Mouse (Mus musculus): ENCODE data around the gene Taf11. TPM values are rescaled to one million over a fixed set of nuclear protein-coding genes. Genes with fewer than 3 reads are reported as not detected.

Taf11 gene
- polyA plus RNA-seq (2015; fragmentation: Nextera tagmentation; extraction: Ambion mirVana): 81.0 and 90.6 TPM in 2 replicates

DNA sequence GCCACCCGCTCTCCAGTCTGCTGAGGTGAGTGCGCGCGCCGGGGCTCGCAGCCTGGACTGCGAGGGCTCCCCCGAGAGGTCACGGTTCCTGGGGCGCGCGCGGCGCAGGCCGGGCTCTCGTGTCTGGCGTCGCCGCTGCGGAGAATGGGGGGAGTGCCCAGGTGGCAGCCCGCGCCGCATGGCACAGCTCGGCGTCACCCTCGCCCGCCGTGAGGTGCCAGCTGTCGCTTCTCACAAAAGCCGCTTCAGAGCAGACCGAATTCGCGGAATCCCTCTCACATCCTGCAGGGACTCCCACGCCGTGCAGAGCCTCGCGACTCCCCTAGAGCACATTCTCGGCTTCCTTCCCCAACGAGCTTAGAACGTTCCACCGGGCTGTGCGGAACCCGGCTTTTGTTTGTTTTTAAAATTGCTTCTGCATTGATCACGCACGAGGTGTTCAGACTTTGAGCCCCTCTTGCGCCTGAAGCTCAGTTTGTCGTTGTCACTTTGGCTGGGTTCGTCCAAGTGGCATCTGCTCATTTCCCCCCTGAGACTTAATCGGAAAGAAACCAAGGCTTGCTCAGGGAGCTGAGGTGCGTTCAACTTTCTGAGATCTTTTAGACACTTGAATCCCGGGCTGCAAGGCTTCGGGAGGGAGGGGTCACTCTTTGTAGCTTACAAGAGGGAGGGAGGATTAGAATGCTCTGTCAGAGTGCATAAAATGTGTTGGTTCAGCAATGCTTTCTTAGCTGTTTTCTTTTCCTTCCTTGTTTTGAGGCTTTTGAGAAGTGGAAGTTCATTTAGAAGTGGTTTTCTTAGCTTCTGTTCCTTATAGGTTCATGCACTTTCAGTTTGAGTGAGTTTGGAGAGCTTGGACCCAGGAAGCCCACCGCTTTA is at the start of gene Taf11:
Taf11 (minus strand) TSS at position 223 of the 879 bp plus-strand sequence.
- Histone ChIP-seq H3K4me2 (replicated peaks) (peak within 1 kb of the TSS; percentile 81), H3K36me3 (peaks cover 20% of the 10 kb centered on the region), H3K9me3 (no peaks in the 10 kb centered on the region), H3K27me3 (no peaks in the 10 kb centered on the region), H3K4me1 (peaks cover 35% of the 10 kb centered on the region), H3K27ac (peak within 1 kb of the TSS; percentile 90), H3K9ac (peak within 1 kb of the TSS; percentile 92), H3K4me3 (peak within 1 kb of the TSS; percentile 95)
- ATAC-seq (ENCODE audit: low FRiP score, low read depth): peak; percentile 37; the same call in 1 of the 2 replicates
- 1% methylated on average over 53 of the region's 53 CpGs for WGBS

DNA sequence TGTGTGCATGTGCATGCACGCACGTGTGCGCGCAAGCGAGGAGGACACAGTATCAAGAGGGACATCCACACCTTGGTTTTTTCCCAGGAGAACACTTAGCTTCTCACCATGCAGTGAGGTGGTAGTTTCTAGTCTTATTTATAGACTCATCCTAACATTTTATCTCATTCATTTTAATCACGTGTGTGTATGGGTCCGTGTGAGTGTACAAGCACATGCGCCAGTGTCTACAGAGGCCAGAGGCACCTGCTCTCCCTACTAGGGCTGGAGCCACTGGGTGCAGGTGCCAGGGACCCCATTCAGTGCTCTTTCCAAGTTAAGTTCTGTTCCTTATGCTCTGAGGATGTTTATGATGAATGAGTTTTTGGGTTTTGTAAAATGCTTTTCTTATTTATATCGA is 48.0 kb upstream of the Taf11 start:
- H3K9ac ChIP-seq: no peak overlapping the region
- no peaks in the 10 kb centered on the region for H3K27me3 ChIP-seq
- no peak overlapping the region for H3K4me2 ChIP-seq (replicated peaks)
- no peak for ATAC-seq (ENCODE audit: low FRiP score, low read depth)
- no peak overlapping the region for H3K4me3 ChIP-seq
- WGBS: 91% methylated on average over 9 of the region's 9 CpGs
- H3K27ac ChIP-seq: no peak overlapping the region
- no peaks in the 10 kb centered on the region for H3K9me3 ChIP-seq
- peaks cover 34% of the 10 kb centered on the region for H3K4me1 ChIP-seq
- no peaks in the 10 kb centered on the region for H3K36me3 ChIP-seq

DNA sequence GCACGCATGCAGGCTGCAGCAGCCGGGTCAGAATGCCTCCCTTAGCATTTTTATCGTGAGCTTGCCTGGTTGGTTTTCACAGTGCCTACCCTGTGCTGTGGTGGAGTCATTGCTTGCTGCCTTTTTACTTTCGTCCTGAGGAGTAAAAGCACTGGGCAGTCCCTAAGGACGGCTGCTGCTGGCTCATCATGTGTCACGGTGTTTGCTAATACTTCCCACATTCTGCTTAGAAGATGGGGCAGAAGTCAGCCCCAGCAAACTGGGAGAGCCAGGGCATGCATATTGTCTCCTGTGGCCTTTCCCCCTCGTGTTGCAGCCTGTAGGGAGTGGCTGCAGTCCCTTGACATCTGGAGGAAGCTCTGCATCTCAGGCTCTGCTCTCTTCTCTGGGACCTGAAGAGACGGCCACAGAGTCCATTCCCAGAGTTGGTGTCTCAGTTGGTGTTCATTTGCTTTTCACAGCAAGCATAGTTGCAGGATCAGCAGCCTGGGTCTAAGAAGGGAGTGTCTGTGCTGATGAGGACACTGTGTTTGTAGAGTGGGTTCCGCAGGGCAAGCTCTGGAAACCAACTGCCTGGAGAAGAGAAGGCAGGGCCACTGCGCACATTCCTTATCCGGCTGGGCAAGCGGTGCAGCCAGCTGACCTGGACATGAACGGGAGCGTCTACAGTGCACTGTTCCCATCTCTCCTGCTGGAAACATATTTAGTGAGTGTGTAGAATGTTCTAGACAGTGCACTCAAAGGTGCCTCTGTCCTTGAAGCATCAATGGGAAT is 45.2 kb upstream of the Taf11 start:
- H3K27me3 ChIP-seq: no peaks in the 10 kb centered on the region
- ATAC-seq (ENCODE audit: low FRiP score, low read depth): no peak
- peaks cover 25% of the 10 kb centered on the region for H3K4me1 ChIP-seq
- H3K9ac ChIP-seq: no peak overlapping the region
- no peak overlapping the region for H3K4me3 ChIP-seq
- H3K9me3 ChIP-seq: no peaks in the 10 kb centered on the region
- H3K27ac ChIP-seq: no peak overlapping the region
- 55% methylated on average over 14 of the region's 14 CpGs for WGBS
- H3K4me2 ChIP-seq (replicated peaks): no peak overlapping the region
- H3K36me3 ChIP-seq: no peaks in the 10 kb centered on the region

DNA sequence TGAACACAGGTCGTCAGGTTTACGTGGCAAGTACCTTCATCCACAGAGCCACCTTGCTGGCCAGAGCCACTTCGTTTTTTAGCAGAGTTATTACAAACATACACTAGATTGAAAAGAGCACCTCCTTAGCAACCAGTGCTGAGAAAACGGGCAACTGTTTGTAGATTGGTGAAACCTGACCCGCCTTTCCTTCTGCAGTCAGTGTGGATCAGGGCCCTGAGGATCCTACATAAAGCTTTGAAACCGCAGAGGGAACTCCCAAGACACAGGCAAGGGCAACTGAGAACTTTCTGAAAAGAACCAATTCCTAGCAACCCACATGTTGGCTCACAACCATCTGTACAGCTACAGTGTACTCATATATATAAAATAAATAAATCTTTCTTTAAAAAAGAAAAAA is 43.5 kb upstream of the Taf11 start:
- no peaks in the 10 kb centered on the region for H3K36me3 ChIP-seq
- H3K4me2 ChIP-seq (replicated peaks): no peak overlapping the region
- no peak overlapping the region for H3K9ac ChIP-seq
- WGBS: 45% methylated on average over 6 of the region's 6 CpGs
- H3K27ac ChIP-seq: no peak overlapping the region
- H3K9me3 ChIP-seq: no peaks in the 10 kb centered on the region
- H3K4me3 ChIP-seq: no peak overlapping the region
- H3K4me1 ChIP-seq: peaks cover 23% of the 10 kb centered on the region
- no peak for ATAC-seq (ENCODE audit: low FRiP score, low read depth)
- no peaks in the 10 kb centered on the region for H3K27me3 ChIP-seq

- peaks cover 29% of the 10 kb centered on the region for H3K4me1 ChIP-seq
- H3K4me2 ChIP-seq (replicated peaks): no peak overlapping the region
- WGBS: 75% methylated on average over 2 of the region's 2 CpGs
- ATAC-seq (ENCODE audit: low FRiP score, low read depth): no peak
- H3K4me3 ChIP-seq: no peak overlapping the region
- H3K9me3 ChIP-seq: no peaks in the 10 kb centered on the region
- no peaks in the 10 kb centered on the region for H3K36me3 ChIP-seq
- H3K9ac ChIP-seq: no peak overlapping the region
- peak overlapping the region; percentile 95 for H3K27ac ChIP-seq
- no peaks in the 10 kb centered on the region for H3K27me3 ChIP-seq
Observed at GRCm38 (mm10) chr17:27947155-27947554, 37.5 kb upstream of the Taf11 start.

- Histone ChIP-seq H3K27me3 (no peaks in the 10 kb centered on the region), H3K4me1 (peaks cover 36% of the 10 kb centered on the region), H3K4me2 (replicated peaks) (peak overlapping the region; percentile 21; the same call in 1 of the 2 replicates), H3K4me3 (no peak overlapping the region), H3K9me3 (no peaks in the 10 kb centered on the region), H3K9ac (peak overlapping the region; percentile 39; the same call in 1 of the 2 replicates), H3K36me3 (no peaks in the 10 kb centered on the region), H3K27ac (peak overlapping the region; percentile 95)
- 67% methylated on average over 8 of the region's 8 CpGs for WGBS
- ATAC-seq (ENCODE audit: low FRiP score, low read depth): no peak; the same call in 1 of the 2 replicates
Observed at GRCm38 (mm10) chr17:27946371-27946770, 36.7 kb upstream of the Taf11 start.

DNA sequence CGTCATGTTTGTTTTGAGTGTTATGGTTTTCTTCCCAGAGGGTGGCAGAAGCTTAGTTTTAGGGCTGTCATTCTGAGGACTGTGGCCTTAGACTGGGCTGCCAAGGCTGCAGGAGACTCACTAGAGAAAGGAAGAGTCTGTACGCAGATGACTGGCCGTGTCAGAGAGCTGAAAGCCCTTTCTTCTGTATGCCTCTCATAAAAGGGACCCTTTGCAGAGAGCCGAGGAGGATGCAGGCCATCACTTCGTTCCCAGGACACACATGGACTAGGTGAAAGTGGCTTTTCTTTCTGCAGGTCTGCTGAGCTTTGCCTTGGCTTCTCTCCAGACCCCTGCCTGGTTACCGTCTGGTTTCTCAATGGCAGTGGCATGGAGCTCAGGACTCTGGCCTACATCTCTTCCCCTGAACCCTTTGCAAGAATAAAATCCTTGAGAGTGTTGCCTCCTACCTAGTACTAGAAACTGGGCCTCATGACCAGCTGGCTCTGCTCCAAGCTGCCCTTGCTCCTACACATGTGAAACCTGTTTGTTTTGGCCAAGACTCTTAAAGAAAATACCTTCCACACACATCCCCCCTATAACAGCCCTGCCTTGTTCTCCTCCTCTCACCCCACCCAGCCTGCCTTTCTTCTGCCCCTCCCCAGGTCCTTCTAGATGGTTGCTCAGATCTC is 36.0 kb upstream of the Taf11 start:
- peak overlapping the region; percentile 21; the same call in 1 of the 2 replicates for H3K4me2 ChIP-seq (replicated peaks)
- H3K4me1 ChIP-seq: peaks cover 43% of the 10 kb centered on the region
- peak overlapping the region; percentile 39; the same call in 1 of the 2 replicates for H3K9ac ChIP-seq
- no peaks in the 10 kb centered on the region for H3K9me3 ChIP-seq
- 30% methylated on average over 6 of the region's 6 CpGs for WGBS
- H3K27me3 ChIP-seq: no peaks in the 10 kb centered on the region
- H3K36me3 ChIP-seq: no peaks in the 10 kb centered on the region
- ATAC-seq (ENCODE audit: low FRiP score, low read depth): peak; percentile 89
- no peak overlapping the region for H3K4me3 ChIP-seq
- peak overlapping the region; percentile 95 for H3K27ac ChIP-seq

DNA sequence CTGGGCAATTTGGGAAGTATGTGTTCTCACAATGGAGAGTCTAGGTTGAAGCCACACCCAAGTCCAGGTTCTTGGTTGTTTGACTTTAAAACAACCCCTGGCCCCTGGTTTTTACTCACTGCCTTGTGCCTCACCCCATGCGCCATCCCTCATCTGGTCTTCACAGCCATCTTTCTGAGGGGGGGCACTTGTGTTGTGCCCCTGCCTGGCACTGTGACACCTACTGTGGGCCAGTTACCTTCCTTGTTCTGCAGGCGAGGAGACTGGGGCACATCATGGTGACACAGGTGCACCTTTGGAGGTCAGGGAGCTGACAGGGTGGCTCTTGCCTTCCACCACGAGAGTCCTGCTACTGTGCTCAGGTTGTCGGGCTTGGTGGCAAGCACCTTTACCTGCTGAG is 32.5 kb upstream of the Taf11 start:
- Histone ChIP-seq H3K9ac (no peak overlapping the region), H3K4me1 (peaks cover 74% of the 10 kb centered on the region), H3K36me3 (no peaks in the 10 kb centered on the region), H3K4me3 (no peak overlapping the region), H3K27ac (no peak overlapping the region), H3K9me3 (no peaks in the 10 kb centered on the region), H3K27me3 (no peaks in the 10 kb centered on the region), H3K4me2 (replicated peaks) (no peak overlapping the region)
- 86% methylated on average over 4 of the region's 4 CpGs for WGBS
- no peak for ATAC-seq (ENCODE audit: low FRiP score, low read depth)

DNA sequence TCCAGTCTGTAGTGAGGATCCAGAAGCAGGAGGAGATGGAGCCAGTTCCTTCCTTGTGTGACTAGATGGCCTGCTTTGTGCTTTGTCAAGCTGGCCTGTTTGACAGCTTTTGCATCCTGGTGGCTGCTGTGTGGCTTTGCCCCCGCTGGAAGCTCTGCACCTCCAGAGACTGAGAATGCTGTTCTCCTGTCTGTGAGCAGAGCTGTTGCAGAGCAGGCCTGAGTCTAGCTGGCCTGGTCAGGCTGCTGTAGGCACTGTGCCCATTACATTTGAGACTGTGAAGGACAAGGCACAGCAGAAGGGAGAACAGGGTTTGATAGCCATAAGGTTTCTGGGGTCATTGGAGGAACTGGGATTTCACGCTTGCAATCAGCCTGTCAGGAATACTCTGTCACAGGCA is 32.1 kb upstream of the Taf11 start:
- Histone ChIP-seq H3K36me3 (no peaks in the 10 kb centered on the region), H3K27me3 (no peaks in the 10 kb centered on the region), H3K9me3 (no peaks in the 10 kb centered on the region), H3K9ac (no peak overlapping the region), H3K4me2 (replicated peaks) (no peak overlapping the region), H3K27ac (no peak overlapping the region; the same call in 1 of the 2 replicates), H3K4me1 (peaks cover 74% of the 10 kb centered on the region), H3K4me3 (no peak overlapping the region)
- no peak for ATAC-seq (ENCODE audit: low FRiP score, low read depth)
- 65% methylated on average over 2 of the region's 2 CpGs for WGBS

DNA sequence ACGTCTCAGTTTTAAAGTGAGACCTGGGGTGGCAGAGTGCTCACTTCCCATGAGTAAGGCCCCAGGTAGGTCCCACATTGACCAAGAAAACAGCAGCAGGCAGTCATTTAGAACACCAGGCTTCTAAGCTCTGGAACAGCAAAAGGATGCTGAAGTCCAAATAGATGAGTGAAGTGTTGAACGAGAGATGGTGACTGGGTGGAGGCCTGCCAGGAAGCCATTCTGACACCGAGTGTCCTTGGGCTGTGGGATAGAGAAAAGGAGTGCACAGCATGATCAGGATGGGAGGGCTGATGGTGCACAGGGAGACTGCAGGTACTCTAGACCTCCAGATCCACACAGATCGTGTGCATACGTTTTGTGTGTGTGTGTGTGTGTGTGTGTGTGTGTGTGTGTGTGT is 31.5 kb upstream of the Taf11 start:
- Histone ChIP-seq H3K9ac (peak overlapping the region; percentile 25; the same call in 1 of the 2 replicates), H3K9me3 (no peaks in the 10 kb centered on the region), H3K27me3 (no peaks in the 10 kb centered on the region), H3K27ac (no peak overlapping the region), H3K4me1 (peaks cover 73% of the 10 kb centered on the region), H3K4me3 (no peak overlapping the region), H3K4me2 (replicated peaks) (no peak overlapping the region), H3K36me3 (no peaks in the 10 kb centered on the region)
- 53% methylated on average over 5 of the region's 5 CpGs for WGBS
- no peak for ATAC-seq (ENCODE audit: low FRiP score, low read depth)

- Histone ChIP-seq H3K9ac (peak overlapping the region; percentile 51), H3K4me3 (no peak overlapping the region), H3K36me3 (no peaks in the 10 kb centered on the region), H3K9me3 (no peaks in the 10 kb centered on the region), H3K4me2 (replicated peaks) (peak overlapping the region; percentile 14; the same call in 1 of the 2 replicates), H3K27ac (peak overlapping the region; percentile 44; the same call in 1 of the 2 replicates), H3K4me1 (peaks cover 65% of the 10 kb centered on the region), H3K27me3 (no peaks in the 10 kb centered on the region)
- 26% methylated on average over 4 of the region's 4 CpGs for WGBS
- no peak for ATAC-seq (ENCODE audit: low FRiP score, low read depth)
Observed at GRCm38 (mm10) chr17:27940352-27940751, 30.7 kb upstream of the Taf11 start.
